Mouse (Mus musculus) cerebellum, adult 8-10 months (tissue): ENCODE results near the gene Spats1.
"Not testable (repeated sequence)": the region's sequence is repeated elsewhere in the genome, so short reads cannot be mapped to it uniquely, and the experiment has no call there.

Experiments used
- DNase-seq: peaks from one replicate; pipeline ENCODE4 v3.0.0; 2022

Gene Spats1

DNA sequence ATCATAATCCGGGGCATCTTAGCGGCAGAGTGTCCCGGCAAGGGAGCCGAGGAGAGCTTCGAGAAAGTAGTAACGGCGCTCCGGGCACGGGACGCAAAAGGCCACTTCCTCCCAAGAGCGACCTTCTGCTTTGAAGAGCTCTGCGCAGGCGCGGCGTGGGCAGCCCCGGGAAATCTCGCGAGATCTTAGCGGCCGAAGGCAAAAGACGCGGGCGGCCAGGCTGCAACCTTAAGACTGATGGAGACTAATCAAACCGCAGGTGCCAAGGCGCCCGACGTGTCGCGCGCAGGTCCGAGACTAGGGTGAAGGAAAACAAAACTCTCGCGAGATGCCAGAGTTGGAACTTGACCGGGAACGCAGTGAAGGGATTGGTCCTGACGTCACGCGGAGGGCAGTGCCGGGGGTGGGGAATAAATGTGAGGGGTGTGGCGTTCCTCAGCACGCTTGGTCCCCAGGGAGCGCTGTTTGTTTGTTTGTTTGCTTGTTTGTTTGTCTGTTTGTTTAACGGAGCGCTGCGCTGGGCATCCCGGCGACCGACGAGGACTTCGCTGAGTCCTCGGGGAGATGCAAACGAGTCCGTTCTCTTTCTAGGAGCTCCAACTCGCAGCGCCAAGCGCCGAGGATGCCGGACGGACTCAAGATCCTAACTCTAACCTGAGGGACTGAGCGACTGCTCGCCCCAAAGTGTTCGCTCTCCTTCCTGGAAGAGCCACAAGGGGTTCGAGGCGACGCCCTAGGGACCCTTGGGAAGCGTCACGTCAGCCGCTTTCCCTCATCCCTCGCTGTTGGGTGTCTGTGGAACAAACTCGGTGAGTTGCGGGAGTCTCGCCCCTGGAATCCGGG, 41.6 kb downstream of the Spats1 start, which contains the start of gene Cdc5l:
Gene Cdc5l (minus strand): TSS at position 319 of the 843 bp plus-strand sequence.
- peak; percentile 96 for DNase-seq

DNA sequence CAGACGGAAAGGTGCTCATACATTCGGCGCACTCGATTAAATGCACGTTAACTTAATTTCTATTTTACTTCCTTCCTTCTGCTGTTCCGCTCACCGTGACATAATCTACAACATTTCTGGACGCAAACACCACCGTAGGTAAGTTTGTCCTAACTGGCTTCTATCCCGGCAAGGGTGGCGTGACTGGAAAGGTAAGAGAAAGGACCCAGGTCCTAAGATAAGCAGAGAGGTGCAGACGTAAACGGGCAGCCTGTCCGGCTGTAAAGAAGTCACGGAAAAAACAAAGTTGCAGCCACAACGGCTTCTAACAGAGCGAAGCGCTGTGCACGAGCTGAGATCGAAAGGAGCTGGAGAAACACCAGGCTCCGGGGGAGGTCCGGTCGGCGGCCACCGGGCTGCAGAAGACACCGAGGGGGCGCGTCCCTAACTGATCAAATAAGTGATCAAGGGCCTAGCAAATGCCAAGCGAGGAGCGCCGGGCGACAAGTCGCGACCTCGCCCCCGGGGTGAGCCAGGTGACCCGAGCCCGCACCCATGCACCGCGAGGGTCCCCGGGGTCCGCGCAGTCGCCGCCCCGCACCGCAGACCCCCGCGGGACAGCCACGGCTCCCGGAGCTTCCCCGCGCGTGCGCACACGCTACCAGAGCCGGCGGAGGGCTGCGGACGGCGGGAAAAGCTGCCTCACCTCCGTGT, 42.4 kb downstream of the Spats1 start:
- DNase-seq = no peak

DNA sequence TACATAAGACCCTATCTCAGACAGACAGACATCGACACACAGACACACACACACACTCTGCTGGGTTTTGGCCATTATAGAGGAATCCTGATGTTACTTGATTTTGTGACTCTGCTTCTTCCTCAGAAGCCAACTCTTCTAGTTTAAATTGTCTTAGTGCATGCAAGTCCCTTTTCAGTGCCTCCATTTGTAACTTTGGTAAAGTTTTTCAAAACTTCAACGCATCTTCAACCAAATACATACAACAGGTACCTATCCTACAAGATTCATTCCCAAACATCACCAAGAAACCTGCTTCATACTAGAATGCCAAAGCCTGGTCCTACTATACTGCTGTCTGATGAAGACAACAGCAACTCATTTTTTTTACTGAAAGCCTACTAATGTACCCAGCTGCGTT, 43.2 kb downstream of the Spats1 start:
- DNase-seq = no peak

DNA sequence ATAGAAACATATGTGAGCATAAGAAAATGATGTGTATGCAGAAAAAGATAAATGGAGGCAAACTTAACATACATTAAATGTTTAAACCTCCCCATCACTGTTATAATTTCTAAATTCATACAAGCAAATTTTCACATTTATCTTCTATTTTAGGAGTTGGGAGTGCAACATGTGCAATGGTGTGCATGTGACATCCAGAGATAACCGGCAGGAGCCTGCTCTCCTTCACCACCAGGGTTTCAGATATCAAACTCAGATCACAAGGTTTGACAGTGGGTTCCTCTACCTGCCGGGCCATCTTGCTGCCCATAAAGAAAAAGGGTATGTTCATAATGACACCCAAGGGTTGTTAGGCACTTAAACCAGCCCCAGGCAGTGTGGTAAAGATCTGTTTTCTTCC, 57.8 kb downstream of the Spats1 start:
- DNase-seq = no peak

DNA sequence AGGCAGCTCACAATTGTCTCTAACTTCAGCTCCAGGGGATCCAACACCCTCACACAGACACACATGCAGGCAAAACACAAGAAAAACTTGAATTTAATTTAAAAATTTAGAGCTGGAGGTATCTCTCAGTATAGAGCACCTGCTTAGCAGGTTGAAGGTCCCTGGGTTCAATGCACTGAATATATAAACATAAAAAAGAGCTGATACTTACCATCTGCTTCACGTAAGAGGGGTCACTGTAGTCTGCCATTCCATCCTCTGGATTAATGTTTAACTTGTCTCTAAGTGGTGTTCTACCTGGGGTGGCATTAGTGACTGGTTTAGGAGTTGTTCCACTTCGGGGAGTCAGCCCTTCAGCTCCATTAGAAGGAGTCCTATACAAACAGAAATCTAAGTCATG, 63.6 kb downstream of the Spats1 start:
- DNase-seq = not testable (repeated sequence)

DNA sequence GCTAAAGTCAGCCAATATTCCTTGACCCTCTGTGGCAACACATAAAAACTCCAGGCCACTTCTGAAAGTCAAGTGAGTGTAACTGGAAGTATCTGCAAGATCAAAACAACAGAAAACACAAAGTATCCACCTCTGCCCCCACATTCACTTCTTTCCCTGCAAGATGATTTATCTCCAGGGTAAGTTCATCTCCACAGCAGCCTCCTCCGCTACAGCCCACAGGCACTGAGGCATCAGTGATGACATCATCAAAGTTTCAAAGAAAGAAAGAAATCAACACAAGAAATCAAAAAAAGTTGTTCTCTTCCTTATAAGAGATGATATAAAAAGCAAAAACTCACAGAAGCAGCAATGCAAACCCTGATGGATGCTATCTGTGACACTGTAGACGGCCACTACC, 66.5 kb downstream of the Spats1 start:
- no peak for DNase-seq

DNA sequence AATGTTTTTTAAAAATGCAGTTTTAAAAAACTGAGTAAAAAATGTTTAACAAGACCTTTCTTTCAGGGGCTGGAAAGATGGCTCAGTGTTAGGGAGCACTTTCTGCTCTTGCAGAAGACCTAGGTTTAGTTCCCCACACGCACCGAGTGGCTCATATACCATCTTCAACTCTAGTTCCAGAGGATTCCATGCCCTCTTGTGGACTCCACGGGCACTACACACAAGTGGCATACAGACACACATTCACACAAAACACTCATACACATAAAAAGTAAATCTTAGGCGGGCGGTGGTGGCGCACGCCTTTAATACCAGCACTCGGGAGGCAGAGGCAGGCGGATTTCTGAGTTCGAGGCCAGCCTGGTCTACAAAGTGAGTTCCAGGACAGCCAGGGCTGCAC, 68.9 kb downstream of the Spats1 start:
- no peak for DNase-seq

DNA sequence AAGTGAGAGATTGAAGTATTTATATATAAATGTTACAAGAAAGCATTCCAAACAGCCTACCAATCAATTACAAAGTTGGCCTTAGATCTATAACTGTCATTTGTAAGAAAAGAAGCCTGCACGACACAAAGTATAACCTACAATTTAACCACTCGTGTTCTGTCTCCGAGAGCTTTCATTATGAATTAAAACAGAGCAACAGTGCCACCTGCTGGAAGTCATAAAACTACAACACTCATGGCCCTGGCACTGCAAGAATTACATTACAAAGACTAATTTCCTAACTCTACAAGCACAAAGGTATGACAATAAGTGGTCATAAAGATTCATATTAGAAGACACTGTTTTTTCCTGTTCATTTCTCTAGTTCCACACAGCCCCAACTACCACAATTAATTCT, 72.0 kb downstream of the Spats1 start:
- DNase-seq = peak; percentile 58

DNA sequence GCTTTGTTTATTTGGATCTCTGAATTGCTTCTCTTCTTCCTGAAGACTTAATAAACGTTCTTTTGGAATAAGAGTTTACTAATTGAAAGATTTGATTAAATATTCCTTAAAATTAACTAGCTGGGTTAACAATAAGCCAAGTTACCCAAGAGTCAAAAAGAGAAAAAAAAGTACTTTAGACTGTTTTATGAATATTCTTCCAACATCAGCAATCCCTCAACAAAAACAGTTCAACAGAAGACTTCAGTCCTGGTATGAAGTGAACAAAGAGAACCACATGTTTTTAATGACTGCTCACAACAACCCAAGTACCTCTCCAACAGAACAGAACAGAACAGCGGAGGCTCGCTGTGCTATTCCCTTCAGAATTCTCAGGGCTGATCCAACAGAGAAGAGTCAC, 72.6 kb downstream of the Spats1 start:
- no peak for DNase-seq

DNA sequence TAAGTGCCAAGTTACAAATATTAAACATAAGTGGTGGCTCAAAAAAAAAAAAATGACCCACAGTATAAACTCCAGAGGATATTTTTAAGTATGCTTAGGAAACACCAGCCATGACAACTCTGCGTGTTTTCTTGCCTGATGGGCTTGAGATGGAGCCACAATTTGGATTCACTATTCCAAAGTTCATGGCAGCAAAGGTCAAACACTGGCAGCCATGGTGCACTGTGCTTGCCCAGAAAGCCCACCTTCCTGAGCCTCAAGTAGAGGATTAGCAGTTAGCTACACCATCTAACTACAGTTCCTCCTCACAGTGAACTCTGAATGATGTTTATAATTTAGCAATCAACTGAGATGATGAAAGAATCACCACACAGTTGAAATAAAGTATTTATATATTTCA, 73.1 kb downstream of the Spats1 start:
- DNase-seq = no peak

DNA sequence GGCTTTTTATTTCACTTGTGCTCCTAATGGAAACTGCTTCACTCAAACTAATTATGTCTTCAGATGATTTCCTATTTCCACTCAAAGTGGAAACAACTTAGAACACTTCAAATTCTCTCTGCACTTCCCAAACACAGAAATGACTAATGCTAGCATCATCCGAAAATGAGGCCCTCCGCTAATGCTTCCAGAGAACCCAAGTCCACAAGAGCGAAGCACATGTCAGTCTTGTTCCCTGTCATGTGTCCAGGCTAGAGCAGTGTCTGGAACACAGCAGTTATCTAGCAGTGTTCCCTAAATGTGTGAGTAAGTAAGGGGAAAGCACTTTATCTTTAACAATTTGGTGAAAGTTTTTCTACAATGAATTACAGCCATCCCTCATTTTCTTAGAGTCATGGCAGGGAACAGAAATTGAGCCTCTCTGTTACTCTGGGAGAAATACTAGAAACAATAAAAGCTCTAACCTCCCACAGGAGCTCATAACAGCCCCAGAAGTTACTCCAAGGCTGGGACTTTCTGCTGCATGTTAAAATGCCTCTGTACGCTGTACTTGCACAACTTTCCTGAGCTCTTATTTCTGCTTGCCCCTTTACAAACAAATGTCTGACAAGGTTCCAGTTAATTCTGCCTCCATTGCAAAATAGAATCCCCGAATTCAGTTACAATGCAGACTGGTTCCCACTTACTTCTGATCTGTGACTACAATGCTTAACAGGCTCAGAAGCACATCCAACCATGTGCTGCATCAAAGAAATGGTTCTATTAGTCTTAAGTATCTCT, 73.9 kb downstream of the Spats1 start:
- DNase-seq = no peak

DNA sequence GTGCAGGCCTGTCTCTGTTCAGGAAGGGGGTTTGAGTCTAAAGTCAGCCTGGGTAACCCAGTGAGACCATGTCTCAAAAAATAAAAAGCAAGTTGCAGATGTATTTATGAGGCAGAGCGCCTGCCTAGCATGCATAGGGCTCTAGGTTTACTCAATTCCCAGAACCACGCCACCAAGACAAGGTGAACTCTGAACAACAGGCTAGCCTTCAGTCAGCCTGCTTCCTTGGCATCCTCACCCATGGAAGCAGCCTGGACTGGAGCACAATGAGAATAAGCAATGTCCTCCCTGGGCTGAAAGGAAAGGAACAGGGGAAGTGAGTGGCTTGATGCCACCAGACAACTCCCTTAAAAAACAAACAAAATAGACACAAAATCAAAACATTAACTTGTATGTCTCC, 77.2 kb downstream of the Spats1 start:
- DNase-seq = no peak

DNA sequence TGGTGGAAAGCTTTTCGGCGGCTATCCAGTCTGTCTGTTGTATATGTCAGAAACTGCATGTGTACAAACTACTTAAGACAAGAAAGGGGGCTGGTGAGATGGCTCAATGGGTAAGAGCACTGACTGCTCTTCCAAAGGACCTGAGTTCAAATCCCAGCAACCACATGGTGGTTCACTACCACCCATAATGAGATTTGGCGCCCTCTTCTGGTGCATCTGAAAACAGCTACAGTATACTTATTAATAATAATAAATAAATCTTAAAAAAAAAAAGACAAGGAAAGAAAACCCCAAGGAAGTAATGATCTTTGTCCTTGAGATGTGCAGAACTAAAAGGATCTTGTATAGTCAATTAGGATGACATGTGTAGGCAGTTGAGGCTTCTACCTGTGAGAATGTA, 77.7 kb downstream of the Spats1 start:
- no peak for DNase-seq

DNA sequence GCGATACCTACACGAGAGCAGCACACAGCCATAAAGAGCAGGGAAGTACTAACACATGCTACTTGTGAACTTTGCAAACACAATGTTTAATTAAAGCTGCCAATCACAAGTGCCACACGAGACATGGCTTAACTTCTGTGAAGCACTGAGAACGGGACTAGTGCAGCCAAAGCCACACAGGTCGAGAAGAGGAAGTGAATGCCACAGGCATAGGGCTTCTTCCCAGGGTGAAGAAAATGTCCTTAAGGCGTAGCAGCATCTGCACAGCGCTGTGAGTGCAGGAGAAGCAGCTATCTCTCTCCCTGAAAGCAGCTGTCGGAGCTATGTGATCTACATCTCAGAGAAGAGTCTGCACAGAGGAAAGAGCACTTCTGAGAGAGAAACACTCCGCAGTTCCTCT, 80.6 kb downstream of the Spats1 start:
- no peak for DNase-seq

DNA sequence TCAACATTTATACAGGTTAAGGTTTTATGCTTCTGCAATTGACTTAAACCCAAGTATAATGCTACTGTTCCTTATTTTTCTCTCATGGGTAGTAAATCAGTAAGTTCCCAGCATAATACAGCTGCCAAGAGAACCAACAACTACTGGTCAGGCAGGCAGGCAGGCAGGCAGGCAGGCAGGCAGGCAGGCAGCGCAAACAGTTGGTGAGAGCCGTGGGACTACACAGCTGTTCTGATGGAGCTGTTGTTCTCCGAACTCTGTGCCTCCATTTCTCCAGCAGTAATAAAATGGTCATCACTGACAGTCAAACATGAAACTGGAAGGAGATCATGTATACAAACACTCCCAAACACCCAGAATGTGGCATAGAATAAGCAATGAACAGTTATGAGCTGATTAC, 81.5 kb downstream of the Spats1 start:
- no peak for DNase-seq
